Mouse (Mus musculus): ENCODE results near the gene Gm10722.
"Not testable (repeated sequence)": the region's sequence is repeated elsewhere in the genome, so short reads cannot be mapped to it uniquely, and the experiment has no call there.

GRCm38 (mm10) chr9:3006179-3006578 is 5.5 kb downstream of the Gm10722 start:
- TF ChIP-seq CTCF (IDR thresholded peaks at IDR 0.05; ENCODE audit: low read depth, low read length); POLR2A (IDR thresholded peaks at IDR 0.05; ENCODE audit: borderline replicate concordance, low read depth, low read length): not testable (repeated sequence)

All from bone marrow macrophage, adult 2 months (primary cell).